16 mouse cellular contexts compared by ENCODE assay signal in the genomic region with DNA sequence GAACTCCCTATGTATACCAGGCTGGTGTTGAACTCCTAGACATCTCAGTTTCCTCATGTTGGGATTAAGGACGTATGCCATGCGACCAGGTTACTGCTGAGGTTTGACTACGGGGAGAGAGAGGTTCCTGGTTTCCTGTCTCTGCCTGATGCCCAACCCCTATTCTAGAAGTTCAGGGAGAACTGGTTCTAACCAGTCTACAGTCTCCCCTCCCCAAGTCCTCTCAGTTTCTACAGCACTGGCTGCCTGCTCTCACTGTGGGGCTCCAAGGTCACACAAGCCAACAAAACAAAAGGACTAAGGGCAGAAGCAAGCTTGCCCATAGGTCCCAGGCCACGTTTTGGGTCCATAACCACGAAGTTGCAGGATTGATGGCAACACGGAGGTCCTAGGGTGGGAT. TPM values are rescaled to one million over a fixed set of nuclear protein-coding genes. Genes with fewer than 3 reads are reported as not detected.
"Had no signal": no experiment of that assay in that cellular context is flagged by ENCODE, and none has a peak within 500 bp of the region (broad histone marks: within the 10 kb centered on the region; RNA-seq: fewer than 3 reads in every experiment).

No protein-coding gene starts in this region.

- ATAC-seq: lung, postnatal 0 days; midbrain, embryonic 15.5 days had no signal

- H3K36me3 ChIP-seq: limb, embryonic 10.5 days; liver, embryonic 15.5 days; midbrain, embryonic 15.5 days; neural tube, embryonic 12.5 days; stomach, embryonic 15.5 days had no signal

- H3K4me3 ChIP-seq: left cerebral cortex, adult 2 months; limb, embryonic 10.5 days; liver, embryonic 15.5 days; midbrain, embryonic 15.5 days; neural tube, embryonic 12.5 days; stomach, embryonic 15.5 days had no signal

- H3K4me2 ChIP-seq: liver, embryonic 11.5 days; liver, embryonic 15.5 days; midbrain, embryonic 11.5 days; midbrain, embryonic 15.5 days; neural tube, embryonic 12.5 days; stomach, embryonic 15.5 days had no signal

- H3K27ac ChIP-seq: left cerebral cortex, adult 2 months; limb, embryonic 10.5 days; liver, embryonic 15.5 days; midbrain, embryonic 15.5 days; neural tube, embryonic 12.5 days; stomach, embryonic 15.5 days had no signal

- H3K9ac ChIP-seq: liver, embryonic 15.5 days; midbrain, embryonic 15.5 days; neural tube, embryonic 12.5 days; stomach, embryonic 15.5 days had no signal

- H3K9me3 ChIP-seq: limb, embryonic 10.5 days; liver, embryonic 15.5 days; midbrain, embryonic 15.5 days; neural tube, embryonic 12.5 days; stomach, embryonic 15.5 days had no signal

- DNase-seq: kidney, postnatal 14 days; lung, adult 2 months; lung, postnatal 36 days; thymus, postnatal 4 days had no signal

- H3K27me3 ChIP-seq: liver, embryonic 15.5 days; midbrain, embryonic 15.5 days; neural tube, embryonic 12.5 days; stomach, embryonic 15.5 days had no signal

RNA-seq across cellular contexts. Expression of gene Hipk4, which starts 26.5 kb away (rescaled TPM):
- total RNA-seq: left cerebral cortex, postnatal 14 days; monocyte, adult 5-6 weeks; neutrophil, adult 5-6 weeks had no signal
